Mouse (Mus musculus) limb, embryonic 11.5 days (tissue): ENCODE data around the gene Zdhhc16. TPM values are rescaled to one million over a fixed set of nuclear protein-coding genes. Genes with fewer than 3 reads are reported as not detected.
A peak's percentile ranks its signal among the peaks of the same experiment; 100 is the strongest.

Experiments
- ATAC-seq: fragments of 200-750 bp; cut with Nextera tagmentation; 2 replicates; pipeline ENCODE4 v1.8.0; 2017; ENCODE audit warnings: low read depth; ENCODE audit not compliant: insufficient number of reproducible peaks, low FRiP score, low TSS enrichment
- DNase-seq: peaks from one replicate; pipeline ENCODE4 v3.0.0-alpha.2; 2015; ENCODE audit warnings: low spot score
- H3K27ac ChIP-seq: fragments of 300-500 bp; sonication (generic); replicated peaks from 2 replicates; pipeline ENCODE4 v1.5.1; 2014; ENCODE audit warnings: low read depth, mild to moderate bottlenecking, low read length
- H3K27me3 ChIP-seq: fragments of 300-500 bp; sonication (generic); 2 replicates; pipeline ENCODE4 v1.6.1; 2014; ENCODE audit warnings: mild to moderate bottlenecking, low read length, mixed read lengths; ENCODE audit not compliant: control insufficient read depth, insufficient read depth
- H3K36me3 ChIP-seq: fragments of 300-500 bp; sonication (generic); 2 replicates; pipeline ENCODE4 v1.6.1; 2014; ENCODE audit warnings: mild to moderate bottlenecking, low read length, moderate library complexity, mixed read lengths; ENCODE audit not compliant: control insufficient read depth, insufficient read depth
- H3K4me1 ChIP-seq: fragments of 300-500 bp; sonication (generic); 2 replicates; pipeline ENCODE4 v1.6.1; 2014; ENCODE audit warnings: low read length, mixed read lengths; ENCODE audit not compliant: control insufficient read depth, insufficient read depth
- H3K4me2 ChIP-seq: fragments of 300-500 bp; sonication (generic); 2 replicates; pipeline ENCODE4 v1.6.1; 2014; ENCODE audit warnings: low read depth, mild to moderate bottlenecking, moderate library complexity; ENCODE audit not compliant: severe bottlenecking
- H3K4me3 ChIP-seq: fragments of 300-500 bp; sonication (generic); 2 replicates; pipeline ENCODE4 v1.5.1; 2014; ENCODE audit warnings: low read depth, low read length
- H3K9ac ChIP-seq: fragments of 300-500 bp; sonication (generic); 2 replicates; pipeline ENCODE4 v1.6.1; 2014; ENCODE audit warnings: mild to moderate bottlenecking, low read length
- H3K9me3 ChIP-seq: fragments of 300-500 bp; sonication (generic); 2 replicates; pipeline ENCODE4 v1.6.1; 2016; ENCODE audit warnings: low read length; ENCODE audit not compliant: control insufficient read depth
- WGBS: fragments of 180-500 bp; shearing (Covaris S2); extraction: QIAGEN DNeasy Blood & Tissue Kit; methylation state at CpG from one replicate; pipeline ENCODE4 v1.1.7; 2014; 5-methylcytosine and 5-hydroxymethylcytosine counted together
- polyA plus RNA-seq: library from polyadenylated mRNA; unstranded; fragments of >200 nt; fragmentation: Nextera tagmentation; extraction: Ambion mirVana; gene quantifications from 2 replicates; pipeline ENCODE4 v1.2.1, GENCODE M21; 2014

Zdhhc16 gene
- polyA plus RNA-seq, 1 experiment from 2014 or later = 72.1 TPM

DNA sequence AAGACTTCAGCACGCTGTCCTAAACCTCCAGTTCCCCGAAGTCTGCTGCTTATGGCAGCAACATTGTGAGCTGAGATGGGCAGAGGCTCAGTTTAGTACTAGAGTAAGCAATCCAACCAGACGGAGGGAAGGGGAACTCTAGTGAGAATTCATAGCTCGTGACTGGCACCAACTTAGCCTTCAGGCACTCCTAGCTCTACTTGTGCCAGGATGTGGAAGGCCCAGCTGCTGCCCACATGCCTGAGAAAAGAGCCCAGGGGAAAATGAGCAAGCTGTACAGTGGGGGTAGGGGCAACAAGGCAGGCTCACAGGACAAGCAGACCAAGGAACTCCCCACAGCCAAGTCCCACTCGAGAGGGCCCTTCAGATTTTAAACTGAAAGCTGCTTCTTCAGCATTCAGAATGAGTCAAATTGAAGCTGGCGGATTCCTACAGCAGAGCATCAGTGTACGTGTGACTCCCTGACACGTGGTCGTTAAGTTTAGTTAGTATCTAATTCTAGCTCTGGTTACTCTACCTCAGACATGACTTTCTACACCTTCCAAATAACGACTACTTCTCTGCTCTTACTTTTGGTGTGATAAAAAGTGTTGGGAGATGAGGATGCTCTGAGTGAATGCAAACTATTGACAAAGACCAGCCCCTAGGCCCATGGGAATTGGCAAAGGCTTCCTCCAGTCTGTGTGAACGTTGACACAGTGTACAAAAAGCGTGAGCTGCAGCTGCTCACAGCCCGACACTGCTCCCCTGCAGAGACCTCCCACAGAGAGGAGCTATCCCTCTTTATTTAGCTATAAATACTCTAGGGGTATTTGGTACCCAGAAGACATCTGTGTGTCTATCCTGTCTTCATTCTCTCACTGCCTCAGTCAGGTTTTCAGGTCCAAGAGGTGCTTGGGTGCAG, 40.9 kb downstream of the Zdhhc16 start:
- H3K27me3 ChIP-seq = no peaks in the 10 kb centered on the region

DNA sequence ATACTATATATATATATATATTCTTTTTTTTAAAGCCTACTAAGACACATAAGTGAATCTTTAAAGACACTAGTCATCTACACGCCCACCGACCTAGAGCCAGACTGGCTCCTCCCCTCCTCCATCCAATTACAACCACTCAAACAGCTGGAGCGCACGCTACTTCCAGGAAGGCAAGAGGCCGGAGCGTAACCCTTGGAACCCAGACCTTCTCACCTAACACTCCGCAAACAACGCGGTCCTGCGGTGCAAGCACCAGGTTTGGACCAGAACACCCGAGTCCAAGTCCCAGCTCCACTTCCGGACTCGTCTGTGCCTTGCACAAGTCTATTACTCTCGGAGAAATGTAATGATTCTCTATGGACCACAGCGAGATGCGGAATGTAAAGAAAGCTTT, 47.1 kb downstream of the Zdhhc16 start:
- ATAC-seq (0 out of 2 replicates have a peak, but pooled peaks have one; percentile 2), DNase-seq (peak; percentile 70)
- peak overlapping the region; percentile 49 for H3K4me2 ChIP-seq
- no peaks in the 10 kb centered on the region for H3K36me3 ChIP-seq
- H3K27me3 ChIP-seq = no peaks in the 10 kb centered on the region
- H3K9ac ChIP-seq = peak overlapping the region; percentile 36; the same call in 1 of the 2 replicates
- H3K4me1 ChIP-seq = peaks cover 12% of the 10 kb centered on the region; the same call in 1 of the 2 replicates
- H3K4me3 ChIP-seq = peak overlapping the region; percentile 86
- peak overlapping the region; percentile 38 for H3K27ac ChIP-seq
- H3K9me3 ChIP-seq = no peaks in the 10 kb centered on the region
- WGBS = under 1% methylated on average over 16 of the region's 16 CpGs

More for the DNA sequence above, 40.9 kb downstream of the Zdhhc16 start:
- H3K27ac ChIP-seq = no peak overlapping the region
- H3K9me3 ChIP-seq = no peaks in the 10 kb centered on the region
- peaks cover 7% of the 10 kb centered on the region; the same call in 1 of the 2 replicates for H3K4me1 ChIP-seq
- ATAC-seq (no peak), DNase-seq (no peak)
- WGBS = 70% methylated on average over 13 of the region's 13 CpGs
- peaks cover 2% of the 10 kb centered on the region; the same call in 1 of the 2 replicates for H3K36me3 ChIP-seq
- no peak overlapping the region for H3K4me2 ChIP-seq
- H3K9ac ChIP-seq = no peak overlapping the region
- no peak overlapping the region for H3K4me3 ChIP-seq

DNA sequence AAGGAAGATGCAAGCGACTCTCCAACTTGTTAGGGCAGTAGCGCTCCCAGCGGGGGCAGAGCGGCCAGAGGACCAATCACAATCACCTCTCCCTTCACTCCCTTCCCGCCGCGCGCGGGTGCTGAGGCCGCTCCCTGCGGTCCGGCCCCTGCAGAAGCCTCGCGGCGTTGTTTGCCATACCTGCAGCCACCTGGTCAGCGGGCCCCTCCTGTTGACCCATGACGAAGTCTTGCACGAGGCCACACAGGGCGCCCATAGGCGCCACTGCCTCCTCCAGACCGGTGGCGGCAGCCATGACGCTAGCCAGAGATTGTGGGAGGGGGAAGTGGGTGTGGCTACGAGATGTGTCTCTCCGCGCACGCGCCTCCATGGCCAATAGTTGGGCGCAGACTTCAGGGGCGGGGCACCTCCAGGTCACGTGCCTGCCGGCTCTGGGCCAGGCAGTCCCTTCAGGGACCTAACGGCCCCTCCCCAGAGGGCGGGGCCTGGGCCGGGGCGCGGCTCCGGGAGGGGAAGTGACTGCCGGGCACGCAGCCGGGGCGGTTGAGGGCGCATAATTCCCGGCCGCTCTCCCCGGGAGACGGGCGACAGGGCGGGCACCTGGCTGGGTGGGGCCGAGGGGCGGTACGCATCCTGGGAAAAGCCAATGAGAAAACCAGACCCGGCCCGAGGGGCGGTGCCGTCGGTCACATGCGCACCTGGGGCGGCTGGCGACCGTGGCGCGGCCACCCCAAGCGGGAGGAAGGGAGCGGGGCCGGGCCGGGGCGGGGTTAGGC, 47.7 kb downstream of the Zdhhc16 start, which contains the start of gene Mms19:
Mms19 (minus strand) TSS at position 339 of the 776 bp plus-strand sequence.
- under 1% methylated on average over 60 of the region's 68 CpGs for WGBS
- peak within 1 kb of the TSS; percentile 63 for H3K4me2 ChIP-seq
- DNase-seq = peak; percentile 99

DNA sequence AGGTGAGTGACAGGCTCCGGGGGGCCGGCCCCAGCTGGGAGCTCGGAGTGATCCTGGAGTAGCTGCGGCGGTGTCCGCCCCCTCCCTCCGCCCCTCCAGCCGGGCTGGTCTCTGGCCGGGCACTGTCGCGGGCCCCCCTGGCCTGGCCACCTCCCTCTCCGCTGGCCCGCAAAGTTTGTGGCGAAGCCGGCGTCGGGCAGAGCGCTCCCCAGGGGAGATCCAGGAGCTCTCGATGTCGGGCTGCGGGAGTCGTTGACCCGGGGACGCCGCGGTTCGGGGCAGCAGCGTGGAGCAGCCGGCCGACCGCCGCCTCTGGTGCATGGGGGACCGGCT, 48.3 kb downstream of the Zdhhc16 start, which contains the start of gene Ubtd1:
Ubtd1 (plus strand) TSS at position 169 of the 333 bp plus-strand sequence.
- H3K4me3 ChIP-seq = peak within 1 kb of the TSS; percentile 86
- H3K4me2 ChIP-seq = peak within 1 kb of the TSS; percentile 63
- under 1% methylated on average over 32 of the region's 33 CpGs for WGBS
- no peaks in the 10 kb centered on the region for H3K36me3 ChIP-seq
- peak within 1 kb of the TSS; percentile 44 for H3K27ac ChIP-seq
- no peaks in the 10 kb centered on the region for H3K9me3 ChIP-seq
- no peaks in the 10 kb centered on the region for H3K27me3 ChIP-seq
- peak within 1 kb of the TSS; percentile 44 for H3K9ac ChIP-seq
- peak; percentile 27 for ATAC-seq
- peaks cover 12% of the 10 kb centered on the region; the same call in 1 of the 2 replicates for H3K4me1 ChIP-seq
- DNase-seq = no peak

More for the DNA sequence above, 47.7 kb downstream of the Zdhhc16 start, which contains the start of gene Mms19:
- Histone ChIP-seq H3K27ac (peak within 1 kb of the TSS; percentile 44), H3K4me3 (peak within 1 kb of the TSS; percentile 86), H3K27me3 (no peaks in the 10 kb centered on the region), H3K4me1 (peaks cover 12% of the 10 kb centered on the region; the same call in 1 of the 2 replicates), H3K9me3 (no peaks in the 10 kb centered on the region), H3K36me3 (no peaks in the 10 kb centered on the region), H3K9ac (peak within 1 kb of the TSS; percentile 44)
- peak; percentile 97 for ATAC-seq

DNA sequence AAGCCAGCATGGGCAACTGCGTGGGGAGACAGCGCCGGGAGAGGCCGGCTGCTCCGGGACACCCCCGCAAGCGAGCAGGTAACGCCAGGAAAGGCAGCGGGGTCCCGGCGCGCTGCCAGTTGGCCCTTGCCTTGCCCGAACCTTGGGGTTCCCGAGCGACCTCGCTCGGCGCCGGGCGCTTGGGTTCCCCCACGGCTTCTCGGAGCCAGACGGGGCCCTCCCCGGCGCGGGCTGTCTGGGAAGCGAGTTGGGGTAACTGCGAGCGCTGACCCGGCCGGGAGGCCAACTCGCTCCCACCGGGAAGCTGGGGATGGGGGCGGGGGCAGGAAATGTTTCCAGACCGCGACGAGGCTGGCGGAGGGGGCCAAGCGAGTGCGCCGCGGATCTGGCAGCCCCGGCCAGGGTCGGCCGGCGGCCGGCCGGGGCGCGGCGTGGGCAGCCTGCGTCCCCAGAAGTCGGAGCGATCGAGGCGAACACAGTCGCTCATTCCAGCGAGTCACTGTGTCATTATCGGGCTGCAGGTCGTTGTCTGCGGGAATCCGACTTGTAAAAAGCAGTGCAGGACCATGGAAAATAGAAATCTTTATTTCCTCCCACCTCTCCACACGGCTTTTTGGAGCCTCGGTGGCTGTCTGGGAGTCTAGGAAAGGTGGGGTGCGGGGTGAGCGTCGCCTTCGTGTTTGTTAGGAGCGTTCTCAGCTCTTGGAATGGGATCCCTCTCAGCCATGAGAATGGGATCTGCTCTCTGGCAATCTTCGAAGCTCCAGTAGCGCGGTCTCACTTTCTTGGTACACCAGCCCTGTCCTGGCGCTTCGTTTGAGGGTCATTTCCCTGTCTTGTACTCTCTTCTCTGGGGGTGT, 48.9 kb downstream of the Zdhhc16 start:
- Histone ChIP-seq H3K9ac (peak overlapping the region; percentile 44), H3K4me1 (peaks cover 7% of the 10 kb centered on the region; the same call in 1 of the 2 replicates), H3K4me3 (peak overlapping the region; percentile 86), H3K9me3 (no peaks in the 10 kb centered on the region), H3K4me2 (peak overlapping the region; percentile 63), H3K27ac (peak overlapping the region; percentile 44), H3K36me3 (no peaks in the 10 kb centered on the region), H3K27me3 (no peaks in the 10 kb centered on the region)
- under 1% methylated on average over 74 of the region's 74 CpGs for WGBS
- ATAC-seq (no peak; the same call in 1 of the 2 replicates), DNase-seq (peak; percentile 64)

DNA sequence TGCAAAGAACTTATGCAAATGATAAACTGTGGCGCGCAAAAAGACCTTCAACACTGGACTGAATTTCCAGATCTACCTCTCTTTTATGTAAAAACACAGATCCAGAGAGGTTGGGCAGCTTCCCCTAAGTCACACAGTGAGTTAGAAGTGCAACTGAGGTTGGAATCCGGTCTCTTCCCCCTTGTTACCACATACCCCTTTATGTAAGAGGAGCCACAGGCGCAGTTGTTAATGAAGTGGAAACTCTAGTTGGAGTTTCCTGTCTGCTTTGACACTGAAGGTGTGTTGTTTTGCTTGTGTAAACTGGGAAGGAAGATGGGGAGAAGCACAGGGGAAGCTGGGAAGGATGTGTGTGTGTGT, 49.5 kb downstream of the Zdhhc16 start:
- H3K36me3 ChIP-seq = no peaks in the 10 kb centered on the region
- no peaks in the 10 kb centered on the region for H3K9me3 ChIP-seq
- 3% methylated on average over 4 of the region's 4 CpGs for WGBS
- no peak overlapping the region for H3K27ac ChIP-seq
- H3K4me1 ChIP-seq = peaks cover 5% of the 10 kb centered on the region; the same call in 1 of the 2 replicates
- no peak overlapping the region for H3K9ac ChIP-seq
- no peaks in the 10 kb centered on the region for H3K27me3 ChIP-seq
- H3K4me2 ChIP-seq = peak overlapping the region; percentile 63
- H3K4me3 ChIP-seq = peak overlapping the region; percentile 86
- ATAC-seq (no peak), DNase-seq (no peak)

DNA sequence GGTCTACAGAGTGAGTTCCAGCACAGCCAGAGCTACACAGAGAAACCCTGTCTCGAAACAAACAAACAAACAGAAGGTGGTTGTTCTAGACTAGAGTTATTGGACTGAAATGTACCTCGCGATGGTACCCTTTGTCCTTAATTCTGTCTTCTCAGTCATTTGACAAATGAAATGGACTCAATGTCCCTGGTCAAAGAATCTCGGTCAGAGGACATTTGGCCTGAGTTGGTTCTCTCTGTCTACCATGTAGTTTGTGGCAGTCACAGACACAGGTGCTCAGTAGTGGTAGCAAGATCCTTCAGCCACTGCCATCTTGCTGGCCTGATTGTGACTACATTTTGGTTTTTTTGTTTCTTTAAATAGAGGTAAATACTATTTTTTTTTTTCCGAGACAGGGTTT, 52.7 kb downstream of the Zdhhc16 start:
- ATAC-seq (no peak), DNase-seq (no peak)
- Histone ChIP-seq H3K9me3 (no peaks in the 10 kb centered on the region), H3K4me3 (no peak overlapping the region), H3K27me3 (no peaks in the 10 kb centered on the region), H3K4me1 (peaks cover 3% of the 10 kb centered on the region; the same call in 1 of the 2 replicates), H3K27ac (no peak overlapping the region), H3K4me2 (no peak overlapping the region), H3K9ac (no peak overlapping the region), H3K36me3 (no peaks in the 10 kb centered on the region)
- 88% methylated on average over 5 of the region's 5 CpGs for WGBS
